Mouse (Mus musculus) cerebellum, adult (tissue): ENCODE data around the gene Pakap.

Experiments used
- ATAC-seq: cut with Nextera tagmentation; 2 replicates; pipeline ENCODE4 v1.9.2; 2017; ENCODE audit warnings: mild to moderate bottlenecking, moderate library complexity, mixed read lengths; ENCODE audit not compliant: insufficient number of reproducible peaks, low FRiP score, low TSS enrichment

The Pakap gene

DNA sequence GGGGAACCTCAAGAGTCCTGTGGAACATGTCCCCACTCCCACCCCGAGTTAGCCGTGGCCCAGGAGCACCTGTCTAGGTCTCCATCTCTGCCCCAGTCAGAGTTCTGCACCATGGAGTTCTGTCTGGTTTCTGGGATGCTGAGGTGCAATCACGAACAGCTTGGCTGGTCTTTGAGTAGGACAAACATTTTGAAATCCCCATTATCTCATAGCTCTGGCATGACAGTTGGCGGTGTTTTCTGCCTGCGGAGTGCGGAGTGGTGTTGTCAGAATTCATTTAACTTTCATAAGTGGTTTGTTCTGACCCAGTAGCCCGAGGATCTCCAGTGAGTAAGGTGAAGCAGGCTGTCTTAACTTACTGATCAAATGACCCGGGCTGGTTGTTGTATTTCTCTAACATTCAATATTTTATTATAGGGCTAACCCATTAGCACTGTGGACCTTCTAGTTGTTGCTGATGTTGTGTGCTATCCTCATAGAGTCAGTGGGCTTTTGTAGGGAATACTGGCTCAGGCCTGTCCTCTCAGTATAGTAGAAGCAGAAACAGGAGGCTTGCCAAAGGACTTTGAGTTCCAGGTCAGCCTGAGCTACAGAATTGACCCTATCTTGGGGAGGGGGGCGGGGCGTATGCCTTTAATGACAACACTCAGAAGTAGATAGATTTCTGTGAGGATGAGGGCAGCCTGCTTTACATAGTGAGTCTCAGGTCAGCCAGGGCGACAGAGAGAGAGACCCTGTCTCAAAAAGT lies 216.0 kb downstream of the Pakap start:
- ATAC-seq = no peak

DNA sequence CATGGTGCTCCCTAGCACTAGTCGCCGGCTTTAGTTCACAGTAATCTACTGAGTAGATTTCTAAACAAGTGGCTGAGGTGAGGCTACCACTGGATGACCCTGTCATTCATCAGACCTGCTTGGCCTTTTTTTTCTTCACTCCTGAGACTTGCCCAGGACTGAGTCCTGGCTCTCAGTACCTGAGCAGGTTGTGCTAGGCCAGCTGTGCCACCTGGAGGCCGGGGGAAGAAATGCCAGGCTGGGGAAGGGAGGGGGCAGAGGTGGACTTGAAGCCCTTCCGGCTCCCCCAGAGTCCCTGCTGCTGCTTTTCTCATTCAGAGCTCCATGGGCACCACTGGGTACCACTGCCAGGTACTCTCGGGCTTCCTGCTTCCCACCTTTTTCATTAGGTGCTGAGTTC lies 220.7 kb downstream of the Pakap start:
- ATAC-seq = no peak

DNA sequence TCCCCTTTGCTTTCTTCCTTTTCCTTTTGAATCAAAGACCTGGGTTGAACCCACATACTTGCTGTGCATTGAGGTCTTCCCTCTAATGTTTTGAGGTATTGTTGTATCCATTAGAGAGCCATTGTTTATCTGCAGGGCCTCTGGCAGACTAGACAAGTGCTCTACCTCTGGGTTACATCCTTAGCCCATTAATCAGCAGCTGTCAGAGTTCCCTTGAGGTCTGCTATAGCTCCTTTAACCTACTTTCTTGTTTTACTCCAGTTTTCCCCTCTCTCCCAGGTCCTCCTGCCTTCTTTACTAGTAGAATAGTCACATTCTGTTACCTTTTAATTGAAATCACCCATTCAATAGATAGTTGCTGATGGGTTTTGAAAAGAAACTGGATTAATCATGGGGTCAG lies 221.1 kb downstream of the Pakap start:
- no peak for ATAC-seq

DNA sequence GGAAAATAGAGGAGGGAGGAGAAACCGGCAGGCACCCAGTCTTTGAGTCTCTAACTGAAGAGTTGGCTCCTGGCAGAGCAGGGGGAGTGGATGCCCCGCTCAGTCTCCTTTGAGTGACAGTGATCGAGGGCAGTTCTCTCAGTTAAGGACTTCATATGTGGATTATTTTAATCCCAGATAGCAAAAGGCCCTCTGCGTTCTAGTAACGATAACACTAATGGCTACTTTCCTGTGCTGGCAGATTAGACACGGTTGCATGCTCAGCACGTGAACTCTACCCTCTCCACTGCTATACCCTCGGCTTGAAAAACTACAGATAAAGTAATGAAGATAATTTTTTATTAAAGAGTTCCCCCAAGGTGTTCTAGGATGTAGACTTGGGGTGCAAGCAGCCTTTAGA lies 226.0 kb downstream of the Pakap start:
- ATAC-seq = no peak

DNA sequence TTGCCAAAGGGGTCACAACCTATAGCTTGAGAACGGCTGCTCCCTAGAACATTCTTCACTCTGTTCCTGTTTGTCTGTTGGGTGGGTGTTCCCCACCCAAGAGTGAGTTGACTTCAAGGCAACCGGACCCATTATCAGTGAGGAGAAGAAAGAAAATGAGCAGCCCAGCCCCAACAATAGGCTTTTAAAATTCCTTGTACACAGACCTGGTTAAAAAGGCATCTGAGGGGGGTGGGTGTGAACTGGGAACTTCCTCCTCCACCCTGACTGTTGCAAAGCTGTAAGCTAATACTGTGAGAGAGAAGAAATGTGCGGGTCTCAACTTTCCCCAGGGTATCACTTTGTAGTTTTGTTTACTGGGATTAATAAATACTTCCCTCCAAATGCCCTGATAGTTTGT lies 226.6 kb downstream of the Pakap start:
- no peak for ATAC-seq

DNA sequence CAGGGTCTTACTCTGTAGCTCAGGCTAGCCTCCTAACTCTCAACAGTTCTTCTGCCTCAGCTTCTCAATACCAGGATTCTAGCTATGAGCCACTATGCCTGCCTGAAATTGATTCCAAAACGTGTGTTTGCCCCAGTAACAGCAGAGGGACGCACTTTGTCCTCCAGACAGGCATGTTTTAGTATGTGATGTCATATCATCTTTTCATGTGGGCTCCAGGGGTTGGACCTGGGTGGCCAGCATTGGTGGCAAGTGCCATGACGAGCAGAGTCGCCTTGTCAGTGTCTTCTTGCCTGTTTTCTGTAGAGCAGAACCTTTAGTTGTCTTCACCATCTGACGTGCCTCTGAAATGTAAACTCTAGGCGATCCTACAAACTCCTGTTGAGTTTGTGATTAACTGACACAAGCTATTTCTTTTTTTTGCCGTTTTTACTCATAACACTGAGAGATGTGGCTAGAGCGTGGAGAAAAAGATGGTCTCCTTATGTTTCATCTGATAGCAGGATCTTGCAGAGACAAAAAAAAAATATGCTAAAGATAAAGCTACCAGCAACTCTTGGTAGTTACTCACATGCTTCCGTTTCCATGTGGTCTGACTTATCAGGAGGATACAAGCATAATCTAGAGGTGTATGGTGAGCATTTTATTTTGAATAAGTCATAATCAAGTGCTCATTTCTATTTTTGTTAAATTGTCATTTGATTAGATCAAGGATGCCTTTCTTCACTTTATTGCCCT lies 229.7 kb downstream of the Pakap start:
- ATAC-seq = no peak

DNA sequence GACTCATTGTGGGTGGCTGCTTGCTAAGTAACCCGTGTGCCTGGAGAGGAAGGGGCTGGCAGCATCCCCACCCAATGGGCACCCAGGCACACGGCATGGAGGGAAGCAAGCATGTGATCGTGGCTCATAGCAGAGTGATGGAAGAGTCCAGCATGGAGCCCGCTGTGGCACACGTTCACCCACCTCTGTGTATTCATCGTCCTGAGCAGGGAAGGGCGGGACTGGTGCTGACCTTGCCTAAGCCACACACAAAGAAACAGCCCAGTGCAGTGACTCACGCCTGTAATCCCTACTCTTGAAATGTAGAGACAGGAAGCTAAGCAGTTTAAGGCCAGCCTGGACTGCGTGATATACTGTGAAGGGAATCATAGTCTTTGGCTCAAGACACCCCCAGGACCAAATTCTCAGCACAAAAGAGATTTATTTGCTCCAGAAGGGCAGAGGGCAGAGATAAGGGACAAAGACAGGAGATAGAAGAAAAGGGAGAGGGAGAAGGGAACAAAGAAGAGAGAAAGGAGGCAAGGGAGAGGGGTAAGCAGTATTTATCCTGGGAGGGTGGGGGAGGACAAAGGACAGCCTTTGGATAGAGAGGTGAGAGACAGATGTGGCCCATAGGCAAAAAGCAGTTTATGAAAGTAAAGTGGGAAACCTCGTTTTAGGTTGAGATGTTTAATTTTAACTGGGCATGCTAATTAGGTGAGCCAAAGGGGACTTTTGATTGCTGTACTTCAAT lies 230.5 kb downstream of the Pakap start:
- ATAC-seq = no peak

DNA sequence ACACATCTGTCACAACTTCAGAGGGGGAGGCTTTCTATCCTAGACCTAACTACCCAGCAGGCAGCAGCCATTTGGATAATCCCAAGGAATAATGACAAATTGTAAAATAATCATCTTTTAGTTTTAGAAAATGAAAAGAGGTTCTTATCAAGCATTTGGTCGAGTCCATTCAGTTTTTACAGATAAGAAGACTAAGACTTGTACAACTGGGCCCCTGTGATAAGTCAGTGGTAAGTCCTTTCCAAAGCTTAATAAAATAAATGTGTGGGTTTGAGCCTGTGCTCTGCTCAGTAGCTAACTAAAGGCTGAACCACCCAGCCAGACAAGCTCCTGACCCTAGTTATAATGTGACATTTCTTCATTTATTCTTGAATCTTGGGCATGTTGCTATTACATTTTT lies 231.3 kb downstream of the Pakap start:
- no peak for ATAC-seq

DNA sequence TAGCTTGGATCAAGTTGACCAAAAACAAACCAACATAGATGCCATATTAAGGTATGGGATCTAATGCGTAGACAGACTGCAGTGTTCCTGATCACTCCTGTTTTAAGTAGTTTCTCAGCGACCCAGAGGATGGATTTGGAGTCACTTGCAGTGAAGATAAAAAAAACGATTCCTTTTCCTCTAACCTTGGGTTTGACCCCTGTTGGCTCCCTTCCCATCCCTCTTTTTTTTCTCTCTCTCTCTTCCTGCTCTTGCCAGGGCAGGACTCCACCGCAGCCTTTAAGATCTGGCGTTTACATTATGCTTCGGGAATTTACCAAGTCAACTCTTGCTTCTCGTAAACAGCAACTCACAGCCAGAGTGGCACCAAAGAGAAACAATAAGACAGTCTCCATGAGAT lies 233.3 kb downstream of the Pakap start:
- no peak for ATAC-seq

DNA sequence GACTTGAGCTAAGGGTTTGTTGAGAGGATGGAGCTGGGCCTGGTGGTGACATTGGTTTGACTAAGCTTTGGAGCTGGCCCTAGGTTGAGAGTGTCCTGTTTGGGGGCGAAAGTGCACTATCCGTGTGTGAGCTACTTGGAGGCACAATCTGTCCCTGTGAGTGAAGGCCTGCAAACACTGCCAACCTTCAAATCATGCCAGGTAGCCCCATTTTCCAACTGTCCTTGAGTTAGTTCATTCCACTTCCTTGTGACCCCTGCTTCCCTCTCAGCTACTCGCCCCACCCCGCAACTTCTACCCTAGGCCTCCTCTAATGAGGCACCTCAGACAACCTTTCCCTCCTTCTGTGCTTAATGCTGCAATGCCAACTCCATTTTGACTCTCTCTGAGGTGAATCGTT lies 234.0 kb downstream of the Pakap start:
- no peak for ATAC-seq

DNA sequence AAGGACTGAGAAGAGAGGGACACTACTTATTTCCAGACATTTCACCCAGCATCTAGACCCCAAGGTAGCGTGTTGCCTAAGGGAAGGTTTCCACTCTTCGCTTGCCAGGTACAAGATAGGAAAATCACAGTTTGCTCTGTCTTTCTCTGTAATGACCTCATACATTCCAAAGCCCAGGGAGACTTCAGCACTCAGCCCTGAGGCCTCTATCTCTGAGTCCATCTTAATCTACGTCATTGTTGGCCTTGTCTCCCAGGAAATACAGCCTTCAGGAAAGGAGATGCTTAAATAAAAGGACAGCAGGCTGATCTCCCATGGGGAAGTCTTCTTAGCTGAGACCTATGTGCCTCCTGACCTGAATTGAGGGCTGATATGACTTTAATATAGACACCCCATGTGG lies 234.4 kb downstream of the Pakap start:
- no peak for ATAC-seq

DNA sequence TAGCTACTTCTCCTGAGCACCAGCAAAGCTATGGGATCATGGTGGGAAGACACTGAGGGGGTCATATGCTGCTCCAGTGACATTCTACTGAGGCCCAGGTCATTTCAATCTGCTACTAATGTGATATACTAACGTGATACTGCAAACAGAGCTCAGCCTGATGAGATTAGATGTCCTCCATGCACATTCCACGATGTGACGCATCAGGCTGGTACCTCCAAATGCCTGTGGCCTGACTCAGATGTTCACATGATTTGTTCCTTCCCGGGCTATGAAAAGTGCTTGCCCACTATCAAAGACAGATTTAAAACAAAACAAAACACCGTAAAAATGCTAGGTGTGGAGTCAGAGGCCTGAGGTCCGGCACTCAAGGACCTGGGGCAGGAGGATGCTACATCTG lies 236.9 kb downstream of the Pakap start:
- no peak for ATAC-seq

DNA sequence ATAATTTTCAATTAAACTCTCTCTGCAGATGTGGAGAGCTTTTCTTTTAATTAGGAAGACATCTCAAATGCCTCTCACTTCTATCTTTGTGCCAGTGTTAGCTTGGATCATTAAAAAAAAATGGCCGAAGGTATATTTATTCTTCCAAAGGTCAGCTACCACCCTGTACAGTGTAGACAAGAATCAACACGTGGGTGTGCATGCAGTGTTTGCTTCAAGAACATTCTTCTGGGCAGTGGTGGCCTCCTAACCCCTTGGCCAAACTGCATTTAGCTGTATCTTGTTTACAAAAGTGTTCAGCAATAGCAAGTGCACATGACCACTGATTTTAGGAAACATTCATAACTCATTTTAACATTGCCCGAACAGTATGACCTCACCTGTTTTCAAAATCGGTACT lies 241.5 kb downstream of the Pakap start:
- no peak for ATAC-seq

DNA sequence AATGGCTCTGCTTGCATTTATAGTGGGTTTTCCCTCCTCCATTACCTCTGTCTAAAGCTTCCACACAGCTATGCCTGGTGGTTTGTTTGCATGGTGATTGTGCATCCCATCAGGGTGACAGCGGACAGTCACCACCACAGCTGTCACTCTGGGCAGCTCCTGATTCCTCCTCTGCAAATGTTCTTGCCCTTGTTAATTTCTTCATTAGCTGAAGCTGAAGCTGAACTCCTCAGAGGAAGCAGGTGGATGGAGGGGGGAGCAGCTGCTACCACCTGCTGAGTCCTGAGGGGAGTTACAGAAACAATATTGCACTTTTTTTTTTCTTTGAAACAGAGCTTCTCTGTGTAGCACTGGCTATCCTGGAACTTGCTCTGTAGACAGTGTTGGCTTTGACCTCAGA lies 244.1 kb downstream of the Pakap start:
- ATAC-seq = no peak

DNA sequence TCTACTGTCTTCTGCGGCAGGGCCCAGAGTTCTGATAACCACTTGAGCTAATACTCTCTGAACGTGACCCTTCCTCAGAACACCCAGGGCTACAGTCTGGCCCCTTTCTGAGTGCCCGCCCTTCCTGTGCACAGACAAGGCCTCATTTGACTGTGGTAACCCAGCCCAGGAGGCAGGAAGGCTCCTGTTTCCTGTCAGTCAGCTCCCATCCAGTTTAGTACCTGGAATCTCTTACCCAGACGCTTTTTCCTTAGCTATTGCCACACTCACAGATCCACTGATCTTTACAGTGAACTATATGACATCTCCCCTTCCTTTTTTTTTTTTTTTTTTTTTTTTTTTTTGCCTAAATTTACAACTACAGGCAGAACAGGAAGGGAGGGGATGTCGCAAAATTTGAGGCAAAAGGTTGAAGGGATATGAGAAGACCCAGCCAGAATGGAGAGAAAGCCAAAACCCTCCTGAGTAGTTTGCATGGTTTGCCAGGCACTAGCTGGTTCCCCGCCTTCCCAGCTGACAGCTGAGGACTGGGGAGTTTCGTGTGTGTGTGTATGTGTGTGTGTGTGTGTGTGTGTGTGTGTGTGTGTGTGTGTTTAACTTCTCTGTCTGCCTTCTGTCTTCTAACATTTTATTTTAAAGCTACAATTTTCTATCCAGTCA lies 245.1 kb downstream of the Pakap start:
- no peak for ATAC-seq

DNA sequence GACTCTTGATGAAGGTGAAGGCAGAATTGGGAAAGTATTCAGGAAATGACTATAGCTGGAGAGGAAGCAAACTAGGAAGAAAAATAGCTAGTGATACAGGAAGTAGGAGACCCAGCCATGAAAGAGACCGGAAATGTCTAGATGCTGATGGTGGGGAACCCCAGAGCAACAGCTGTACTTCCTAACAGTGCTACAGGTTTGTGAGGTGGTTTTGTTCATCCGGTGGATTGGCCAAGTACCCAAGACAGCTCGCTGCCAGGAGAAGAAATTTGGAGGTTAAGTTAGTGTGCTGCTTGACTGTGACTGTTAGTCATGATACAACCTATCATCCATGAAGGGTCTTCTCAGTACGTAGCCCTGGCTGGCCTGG lies 245.6 kb downstream of the Pakap start:
- no peak for ATAC-seq

DNA sequence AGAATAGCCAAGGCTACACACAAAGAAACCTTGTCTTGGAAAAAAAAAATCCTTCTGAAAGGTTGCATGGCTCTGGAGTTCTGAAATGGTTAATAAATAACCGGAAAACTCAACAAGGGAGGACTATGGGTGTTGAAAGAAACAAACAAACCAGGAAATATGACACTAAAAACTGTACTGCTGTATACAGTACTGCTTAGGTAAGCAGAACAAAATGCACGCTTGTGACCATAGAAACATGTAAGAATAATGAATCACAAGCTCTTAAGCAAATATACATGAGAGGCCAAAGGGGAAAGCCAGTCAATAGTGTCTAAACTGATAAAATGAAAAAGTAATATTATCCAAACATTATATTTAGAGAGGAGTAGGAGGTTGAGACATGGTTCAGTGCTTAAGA lies 247.4 kb downstream of the Pakap start:
- ATAC-seq = no peak

DNA sequence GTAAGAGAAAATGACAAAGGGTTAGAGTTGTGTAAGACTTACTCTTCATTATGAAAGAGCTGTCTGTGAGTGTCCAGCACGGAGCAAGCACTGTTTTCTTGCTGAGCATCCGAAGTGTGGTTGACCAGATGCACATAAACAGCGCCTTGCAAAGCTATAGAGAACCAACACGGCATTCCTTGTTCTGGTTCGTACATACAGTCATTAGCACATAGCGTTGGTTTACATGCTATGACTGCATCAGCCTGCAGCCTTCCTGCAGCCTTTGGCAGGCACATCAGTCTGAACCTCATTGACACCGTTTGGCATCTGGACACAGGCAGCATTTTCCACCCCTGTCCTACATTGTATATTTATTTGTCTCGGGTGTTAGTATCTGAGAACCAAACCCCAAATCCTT lies 248.2 kb downstream of the Pakap start:
- no peak for ATAC-seq

DNA sequence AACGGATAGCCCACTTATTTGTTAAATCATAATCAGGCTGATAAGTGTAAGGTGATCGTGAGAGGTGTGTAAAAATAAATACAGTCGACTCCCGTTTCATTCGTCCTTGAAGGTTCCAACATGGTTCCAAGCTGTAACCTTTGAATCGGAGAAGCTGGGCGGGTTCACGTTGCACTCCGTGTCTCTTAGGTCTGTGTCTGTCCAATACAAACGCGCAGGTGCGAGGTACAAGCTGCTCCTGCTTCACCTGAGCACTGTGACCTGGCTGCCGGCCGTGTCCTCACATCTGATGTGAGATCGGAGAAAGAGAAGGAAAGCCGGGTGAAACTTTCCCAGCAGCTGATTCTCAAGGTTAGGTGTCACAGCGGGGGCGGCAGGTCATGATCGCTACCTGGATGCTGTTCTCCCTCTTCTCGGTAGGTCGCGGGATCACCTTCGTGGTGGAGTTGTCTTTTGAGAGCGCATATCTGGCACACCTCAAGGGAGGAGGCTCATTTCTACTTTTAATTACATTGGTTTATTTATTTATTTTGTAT lies 252.9 kb downstream of the Pakap start:
- no peak for ATAC-seq

DNA sequence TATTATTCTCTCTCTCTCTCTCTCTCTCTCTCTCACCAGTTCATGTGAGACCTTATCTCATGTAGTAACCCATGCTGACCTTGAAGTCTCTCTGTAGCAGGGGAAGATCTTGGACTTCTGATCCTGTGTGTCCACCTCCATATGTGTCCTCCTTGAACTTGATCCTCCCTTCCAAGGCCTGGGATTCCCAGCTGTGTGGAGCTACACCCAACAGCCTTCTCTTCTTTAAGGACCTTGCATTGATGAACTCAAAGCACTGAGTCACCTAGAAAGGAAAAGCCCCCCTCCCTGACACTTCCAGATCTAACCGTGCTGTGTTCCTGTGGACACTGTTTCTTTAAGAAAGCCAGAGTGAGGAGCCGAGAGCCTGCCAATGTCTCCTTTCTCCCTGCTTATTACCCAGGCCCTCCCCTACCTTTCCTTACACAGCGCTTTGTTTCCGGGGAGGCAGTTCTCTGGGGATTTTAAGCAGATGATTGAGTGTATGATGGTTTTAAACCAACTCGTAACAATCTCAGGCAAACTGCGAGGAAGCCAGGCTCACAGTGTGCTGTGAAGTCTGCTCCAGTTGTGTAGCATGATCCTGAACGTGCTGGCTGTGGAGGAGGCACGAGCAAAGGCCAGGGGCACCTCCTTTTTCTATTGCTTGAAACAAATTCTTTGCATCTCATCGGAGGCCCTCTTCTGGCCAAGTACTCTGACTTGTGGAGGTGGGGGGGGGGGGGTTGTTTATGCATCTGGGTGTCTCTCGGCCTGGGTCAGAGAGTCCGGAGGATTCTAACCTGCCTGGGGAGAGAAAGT lies 253.8 kb downstream of the Pakap start:
- ATAC-seq = no peak
